Mouse (Mus musculus) central nervous system, embryonic 18 days (tissue): ENCODE results near the gene Sucnr1. TPM values are rescaled to one million over a fixed set of nuclear protein-coding genes. Genes with fewer than 3 reads are reported as not detected.

Experiments used
- polyA plus RNA-seq: library from polyadenylated mRNA; depleted of rRNA; stranded (reverse); fragments of >200 nt; gene quantifications from 2 replicates; pipeline ENCODE4 v1.2.3, GENCODE M21; 2012; rRNA removed

Gene Sucnr1
- polyA plus RNA-seq = 0.08 TPM in 1 of 2 replicates, not detected in the other

GRCm38 (mm10) chr3:60081648-60082047, at the start of gene Sucnr1:
Gene Sucnr1, plus strand, starts transcription at chr3:60081869.

Other genes starting within 250 kb of the Sucnr1 start
- not detected in 2 replicates for gene Gm8298, start 220.8 kb upstream of the Sucnr1 start, polyA plus RNA-seq
- gene C130079G13Rik, start 156.7 kb upstream of the Sucnr1 start, polyA plus RNA-seq = not detected in 2 replicates
- not detected in 2 replicates for gene Aadacl2, start 75.1 kb upstream of the Sucnr1 start, polyA plus RNA-seq
- gene Aadac, start 56.2 kb upstream of the Sucnr1 start, polyA plus RNA-seq = 0.04 TPM in 1 of 2 replicates, not detected in the other